Comparison of ENCODE assay signal across 9 mouse cellular contexts in the genomic region with DNA sequence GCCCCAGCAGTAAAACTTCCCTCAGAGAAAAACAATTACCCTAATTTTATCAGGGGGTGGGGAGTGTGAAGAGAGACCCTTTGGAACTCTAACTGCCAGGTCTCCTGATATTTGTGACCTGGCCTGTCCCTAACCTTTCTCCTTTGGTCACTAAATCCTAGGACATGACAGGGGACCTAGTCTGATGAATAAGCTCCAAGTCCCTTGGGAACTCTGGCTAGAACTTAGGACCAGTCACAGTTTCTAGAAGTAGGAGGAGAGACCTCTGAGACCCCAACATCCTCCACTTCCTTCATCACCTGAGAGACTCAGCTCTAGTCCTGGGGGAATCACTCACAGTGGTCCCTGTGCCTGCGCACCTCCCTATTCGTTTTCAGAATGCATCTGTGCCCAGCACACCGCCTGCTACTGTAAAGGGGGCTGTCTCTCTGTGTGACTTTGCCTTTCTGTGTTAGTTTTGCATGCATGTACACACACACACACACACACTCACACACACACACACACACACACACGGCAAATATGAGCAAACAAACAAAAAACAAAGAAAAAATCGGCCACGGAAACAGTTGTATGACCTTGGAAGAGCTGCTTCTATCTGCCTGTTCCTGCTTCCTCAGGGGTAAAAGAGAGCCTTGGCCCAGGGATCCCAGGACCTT. TPM values are rescaled to one million over a fixed set of nuclear protein-coding genes. Genes with fewer than 3 reads are reported as not detected.
DNase-seq lines count a peak whose midpoint lies in the region; ATAC-seq lines count a peak whose summit lies in the region.
"Had no signal": no experiment of that assay in that cellular context is flagged by ENCODE, and none has a peak within 500 bp of the region (broad histone marks: within the 10 kb centered on the region; RNA-seq: fewer than 3 reads in every experiment).

No protein-coding gene starts in this region.

- H3K27ac ChIP-seq in kidney, embryonic 15.5 days, result peak overlapping the region; percentile 99
- H3K27ac ChIP-seq in embryonic facial prominence, embryonic 11.5 days (replicated peaks; ENCODE audit: low read depth, low read length), result peak overlapping the region; percentile 85
- peak overlapping the region; percentile 99 for H3K27ac ChIP-seq in hindbrain, embryonic 13.5 days
- peak overlapping the region; percentile 100 for H3K27ac ChIP-seq in midbrain, embryonic 13.5 days

- H3K9me3 ChIP-seq in kidney, embryonic 15.5 days (replicated peaks), result no peaks in the 10 kb centered on the region
- no peaks in the 10 kb centered on the region for H3K9me3 ChIP-seq in embryonic facial prominence, embryonic 11.5 days (replicated peaks; ENCODE audit: control insufficient read depth, low read length)
- H3K9me3 ChIP-seq in hindbrain, embryonic 13.5 days, result no peaks in the 10 kb centered on the region
- no peaks in the 10 kb centered on the region for H3K9me3 ChIP-seq in midbrain, embryonic 13.5 days

- peak overlapping the region; percentile 75 for H3K4me3 ChIP-seq in kidney, embryonic 15.5 days (replicated peaks)
- H3K4me3 ChIP-seq in embryonic facial prominence, embryonic 11.5 days (ENCODE audit: low read depth, low read length), result peak overlapping the region; percentile 49
- peak overlapping the region; percentile 60 for H3K4me3 ChIP-seq in hindbrain, embryonic 13.5 days
- peak overlapping the region; percentile 58 for H3K4me3 ChIP-seq in midbrain, embryonic 13.5 days (replicated peaks)

- peaks cover 65% of the 10 kb centered on the region for H3K4me1 ChIP-seq in kidney, embryonic 15.5 days
- peaks cover 21% of the 10 kb centered on the region for H3K4me1 ChIP-seq in embryonic facial prominence, embryonic 11.5 days (ENCODE audit: control insufficient read depth, insufficient read depth, low read length)
- H3K4me1 ChIP-seq in hindbrain, embryonic 13.5 days (replicated peaks), result peaks cover 70% of the 10 kb centered on the region
- H3K4me1 ChIP-seq in midbrain, embryonic 13.5 days (replicated peaks), result peaks cover 67% of the 10 kb centered on the region

- H3K9ac ChIP-seq in kidney, embryonic 15.5 days, result peak overlapping the region; percentile 86
- H3K9ac ChIP-seq in embryonic facial prominence, embryonic 11.5 days (replicated peaks; ENCODE audit: low read length), result peak overlapping the region; percentile 74
- H3K9ac ChIP-seq in hindbrain, embryonic 13.5 days, result peak overlapping the region; percentile 92
- peak overlapping the region; percentile 93 for H3K9ac ChIP-seq in midbrain, embryonic 13.5 days (replicated peaks)

- WGBS in kidney, embryonic 15.5 days, result 13% methylated on average over 6 of the region's 6 CpGs
- WGBS in embryonic facial prominence, embryonic 11.5 days, result 9% methylated on average over 6 of the region's 6 CpGs
- WGBS in hindbrain, embryonic 13.5 days, result 6% methylated on average over 6 of the region's 6 CpGs
- 8% methylated on average over 6 of the region's 6 CpGs for WGBS in midbrain, embryonic 13.5 days

- H3K4me2 ChIP-seq in kidney, embryonic 15.5 days, result peak overlapping the region; percentile 71
- H3K4me2 ChIP-seq in embryonic facial prominence, embryonic 11.5 days (ENCODE audit: low read depth, low read length), result peak overlapping the region; percentile 47
- H3K4me2 ChIP-seq in hindbrain, embryonic 13.5 days, result peak overlapping the region; percentile 92
- peak overlapping the region; percentile 80 for H3K4me2 ChIP-seq in midbrain, embryonic 13.5 days (replicated peaks)

- ATAC-seq in kidney, embryonic 15.5 days (replicated peaks; ENCODE audit: low FRiP score), result no peak
- no peak for ATAC-seq in embryonic facial prominence, embryonic 11.5 days (replicated peaks; ENCODE audit: insufficient number of reproducible peaks, low FRiP score, low TSS enrichment, low read depth)
- no peak for ATAC-seq in hindbrain, embryonic 13.5 days (ENCODE audit: low FRiP score)
- no peak for ATAC-seq in midbrain, embryonic 13.5 days

- H3K27me3 ChIP-seq in kidney, embryonic 15.5 days, result no peaks in the 10 kb centered on the region; the same call in 1 of the 2 replicates
- peaks cover 2% of the 10 kb centered on the region; the same call in 1 of the 2 replicates for H3K27me3 ChIP-seq in embryonic facial prominence, embryonic 11.5 days (ENCODE audit: control insufficient read depth, insufficient read depth, low read length)
- H3K27me3 ChIP-seq in hindbrain, embryonic 13.5 days, result no peaks in the 10 kb centered on the region
- H3K27me3 ChIP-seq in midbrain, embryonic 13.5 days, result no peaks in the 10 kb centered on the region

- H3K36me3 ChIP-seq in kidney, embryonic 15.5 days, result no peaks in the 10 kb centered on the region
- H3K36me3 ChIP-seq in embryonic facial prominence, embryonic 11.5 days (replicated peaks; ENCODE audit: control insufficient read depth, insufficient read depth, low read depth, low read length), result no peaks in the 10 kb centered on the region
- no peaks in the 10 kb centered on the region for H3K36me3 ChIP-seq in hindbrain, embryonic 13.5 days
- H3K36me3 ChIP-seq in midbrain, embryonic 13.5 days, result no peaks in the 10 kb centered on the region

- no peak for DNase-seq in kidney, postnatal 10 days
- DNase-seq in embryonic facial prominence, embryonic 11.5 days (ENCODE audit: low spot score), result peak; percentile 36
- no peak for DNase-seq in spleen, adult 18-20 months
- DNase-seq in adrenal gland, postnatal 10 days, result no peak
- no peak for DNase-seq in kidney, adult 8-10 months

RNA-seq across cellular contexts. Expression of a gene that starts 18.8 kb away (rescaled TPM):
- 26.5 and 33.4 TPM in 2 replicates for polyA plus RNA-seq in kidney, embryonic 15.5 days (2015; fragmentation: Nextera tagmentation; extraction: Ambion mirVana)
- polyA plus RNA-seq in embryonic facial prominence, embryonic 11.5 days (2014; fragmentation: Nextera tagmentation; extraction: Ambion mirVana), result 46.2 and 47.1 TPM in 2 replicates
- 86.2 and 87.6 TPM in 2 replicates for polyA plus RNA-seq in hindbrain, embryonic 13.5 days (2015; fragmentation: Nextera tagmentation; extraction: Ambion mirVana)
- polyA plus RNA-seq in midbrain, embryonic 13.5 days (2015; fragmentation: Nextera tagmentation; extraction: Ambion mirVana), result 119 and 127 TPM in 2 replicates
- total RNA-seq in adrenal gland, postnatal 10 days (2021), result 10 to 100 TPM; 16.4 to 26.0 TPM

RNA-seq across cellular contexts. Expression of a gene that starts 18.9 kb away (rescaled TPM):
- 23.2 and 24.7 TPM in 2 replicates for polyA plus RNA-seq in kidney, embryonic 15.5 days (2015; fragmentation: Nextera tagmentation; extraction: Ambion mirVana)
- polyA plus RNA-seq in embryonic facial prominence, embryonic 11.5 days (2014; fragmentation: Nextera tagmentation; extraction: Ambion mirVana), result 6.4 and 7.1 TPM in 2 replicates
- polyA plus RNA-seq in hindbrain, embryonic 13.5 days (2015; fragmentation: Nextera tagmentation; extraction: Ambion mirVana), result 17.4 and 19.9 TPM in 2 replicates
- polyA plus RNA-seq in midbrain, embryonic 13.5 days (2015; fragmentation: Nextera tagmentation; extraction: Ambion mirVana), result 17.8 and 18.6 TPM in 2 replicates
- total RNA-seq in adrenal gland, postnatal 10 days (2021), result 10 to 100 TPM; 35.4 to 46.3 TPM

RNA-seq across cellular contexts. Expression of a gene that starts 28.2 kb away (rescaled TPM):
- 118 TPM in 2 replicates for polyA plus RNA-seq in kidney, embryonic 15.5 days (2015; fragmentation: Nextera tagmentation; extraction: Ambion mirVana)
- 148 and 159 TPM in 2 replicates for polyA plus RNA-seq in embryonic facial prominence, embryonic 11.5 days (2014; fragmentation: Nextera tagmentation; extraction: Ambion mirVana)
- polyA plus RNA-seq in hindbrain, embryonic 13.5 days (2015; fragmentation: Nextera tagmentation; extraction: Ambion mirVana), result 91.6 and 92.3 TPM in 2 replicates
- polyA plus RNA-seq in midbrain, embryonic 13.5 days (2015; fragmentation: Nextera tagmentation; extraction: Ambion mirVana), result 98.2 and 103 TPM in 2 replicates
- 10 to 100 TPM; 51.0 to 53.3 TPM for total RNA-seq in adrenal gland, postnatal 10 days (2021)

RNA-seq across cellular contexts. Expression of a gene that starts 48.8 kb away (rescaled TPM):
- polyA plus RNA-seq in kidney, embryonic 15.5 days (2015; fragmentation: Nextera tagmentation; extraction: Ambion mirVana), result 0.23 TPM in 2 replicates
- not detected in 2 replicates for polyA plus RNA-seq in embryonic facial prominence, embryonic 11.5 days (2014; fragmentation: Nextera tagmentation; extraction: Ambion mirVana)
- polyA plus RNA-seq in hindbrain, embryonic 13.5 days (2015; fragmentation: Nextera tagmentation; extraction: Ambion mirVana), result 0.12 and 0.19 TPM in 2 replicates
- 0.07 and 0.08 TPM in 2 replicates for polyA plus RNA-seq in midbrain, embryonic 13.5 days (2015; fragmentation: Nextera tagmentation; extraction: Ambion mirVana)
- total RNA-seq in adrenal gland, postnatal 10 days (2021), result not detected
- total RNA-seq: gastrocnemius, postnatal 4 days had no signal
